Mouse (Mus musculus): ENCODE measurements around the gene Ugt1a7c.

The Ugt1a7c gene

DNA sequence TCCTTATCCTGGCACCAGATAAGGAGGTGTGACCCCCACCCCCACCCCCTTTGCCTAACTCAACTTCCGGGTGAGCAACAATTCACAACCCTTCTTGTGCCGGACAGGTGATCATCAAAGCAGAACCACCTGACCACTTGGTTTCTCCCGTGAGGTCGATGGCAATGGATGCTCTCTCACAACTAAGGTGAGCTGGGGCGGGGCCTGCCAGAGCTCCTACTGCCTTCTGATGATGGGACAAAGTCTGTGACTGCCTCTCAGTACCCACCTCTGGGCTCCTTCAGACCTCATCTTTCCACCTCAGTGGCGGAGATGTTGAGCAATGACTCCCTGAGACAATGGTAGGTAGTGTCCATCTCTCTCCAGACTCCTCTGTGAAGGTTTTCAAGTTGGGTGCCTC is 151.0 kb downstream of the Ugt1a7c start:
- DNase-seq = no peak

DNA sequence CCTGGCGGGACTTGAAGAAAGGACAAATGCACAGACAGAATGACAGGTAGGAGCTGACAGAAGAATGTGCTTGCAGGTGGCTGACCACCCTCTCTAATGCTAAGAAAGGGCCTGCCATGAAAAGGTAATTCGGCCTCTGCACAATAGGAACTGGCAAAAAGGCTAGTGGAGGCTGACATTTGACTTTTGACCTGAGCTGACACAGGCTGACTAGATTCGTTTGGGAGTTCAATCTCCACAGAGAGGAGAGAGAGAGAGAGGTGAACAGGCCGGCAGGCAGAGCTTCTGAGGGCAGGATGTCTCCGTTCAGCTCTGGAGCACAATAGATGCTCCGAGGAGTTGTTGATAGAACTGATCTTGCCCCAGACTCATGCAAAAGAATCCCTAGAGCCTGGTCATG is 151.5 kb downstream of the Ugt1a7c start:
- no peak for DNase-seq

DNA sequence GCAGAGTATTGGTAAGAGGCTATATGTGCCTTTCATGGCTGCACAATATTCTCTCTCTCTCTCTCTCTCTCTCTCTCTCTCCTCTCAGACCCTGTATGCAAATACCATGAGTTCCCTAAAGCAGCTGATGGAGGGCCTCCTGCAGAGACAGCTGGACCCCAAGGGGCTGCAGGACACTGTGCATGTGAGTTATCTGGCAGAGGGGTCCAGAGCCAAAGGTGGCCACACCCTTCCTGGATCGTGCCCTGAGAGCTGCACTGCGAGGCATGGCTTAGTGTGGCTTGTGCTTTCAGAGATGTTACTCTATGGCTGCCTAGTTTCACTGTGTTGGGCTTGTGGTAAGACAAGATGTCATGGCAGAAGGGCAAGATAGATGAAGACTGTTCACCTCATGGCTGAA is 152.8 kb downstream of the Ugt1a7c start:
- DNase-seq = no peak

DNA sequence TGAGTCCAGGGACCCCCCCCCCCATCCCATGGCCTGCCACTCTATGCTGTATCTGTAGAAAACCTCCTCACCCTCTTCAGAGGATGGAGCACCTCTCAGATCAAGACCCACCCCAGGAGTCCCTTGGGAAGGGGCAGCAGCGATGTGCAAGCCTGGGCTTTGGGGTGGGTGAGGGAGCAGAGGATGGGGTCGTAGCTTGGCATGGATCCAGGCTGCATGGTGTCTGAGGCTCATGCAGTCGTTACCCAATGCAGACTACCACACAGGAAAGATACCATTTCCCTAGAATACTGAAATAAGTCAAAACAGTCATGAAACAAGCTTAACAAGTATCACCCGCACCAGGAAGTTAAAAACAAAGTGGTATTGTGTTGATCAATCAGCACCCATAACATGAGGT is 153.8 kb downstream of the Ugt1a7c start:
- no peak for DNase-seq

DNA sequence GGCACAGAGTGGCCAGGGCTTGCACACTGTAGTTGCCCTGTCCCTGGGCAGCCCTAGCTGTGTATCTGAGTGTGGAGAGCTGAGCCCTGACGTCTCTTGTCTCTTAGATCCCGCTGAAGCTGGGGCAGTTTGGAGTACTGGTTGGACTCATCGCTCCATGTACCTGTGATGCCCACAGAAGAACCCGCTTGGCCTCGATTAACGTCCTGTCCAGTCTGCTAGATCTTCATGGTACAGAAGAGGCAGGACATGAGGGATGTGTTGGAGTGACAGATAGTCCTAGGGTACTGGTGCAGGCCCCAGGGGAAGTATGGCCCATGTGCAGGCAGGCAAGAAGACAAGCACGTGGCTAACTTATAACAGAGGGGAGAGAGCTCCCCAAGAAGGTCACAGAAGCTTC is 154.7 kb downstream of the Ugt1a7c start:
- no peak for DNase-seq

DNA sequence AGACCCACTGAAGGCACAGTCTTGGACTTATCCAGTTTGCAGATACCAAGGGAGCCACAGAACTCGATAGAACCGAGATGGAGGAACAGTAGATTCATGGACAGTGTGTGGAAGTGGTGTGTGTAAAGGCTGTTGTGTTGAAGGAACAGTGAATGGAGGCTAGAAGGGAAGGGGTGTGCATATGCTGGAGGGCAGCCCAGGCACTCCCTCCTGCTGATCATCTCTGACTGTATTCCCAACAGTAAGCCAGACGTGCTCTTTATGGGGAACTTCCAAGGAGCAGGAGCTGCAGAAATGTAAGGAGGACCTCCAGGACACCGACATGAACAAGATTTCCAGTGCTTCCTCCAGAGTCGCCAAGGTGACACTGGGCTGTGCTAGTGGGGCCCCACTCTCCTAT is 155.2 kb downstream of the Ugt1a7c start:
- no peak for DNase-seq

DNA sequence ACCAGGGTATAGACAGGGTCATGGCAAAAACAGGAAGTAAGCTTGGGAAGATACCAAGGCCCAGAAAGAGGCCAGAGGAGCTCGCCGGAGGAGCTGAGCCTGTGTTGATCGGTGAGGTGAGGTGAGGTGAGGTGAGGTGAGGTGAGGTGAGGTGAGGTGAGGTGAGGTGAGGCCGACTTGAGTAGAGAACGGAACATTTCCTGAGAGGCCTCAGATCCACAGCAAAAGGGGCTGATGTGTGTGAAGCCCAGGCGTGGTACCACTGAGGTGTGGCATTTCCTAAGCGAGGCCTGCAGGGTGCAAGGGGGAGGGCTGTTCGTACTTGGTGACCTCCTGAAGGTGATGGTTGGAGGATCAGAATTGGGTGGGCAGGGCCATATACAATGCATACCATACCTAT is 158.2 kb downstream of the Ugt1a7c start:
- no peak for DNase-seq

DNA sequence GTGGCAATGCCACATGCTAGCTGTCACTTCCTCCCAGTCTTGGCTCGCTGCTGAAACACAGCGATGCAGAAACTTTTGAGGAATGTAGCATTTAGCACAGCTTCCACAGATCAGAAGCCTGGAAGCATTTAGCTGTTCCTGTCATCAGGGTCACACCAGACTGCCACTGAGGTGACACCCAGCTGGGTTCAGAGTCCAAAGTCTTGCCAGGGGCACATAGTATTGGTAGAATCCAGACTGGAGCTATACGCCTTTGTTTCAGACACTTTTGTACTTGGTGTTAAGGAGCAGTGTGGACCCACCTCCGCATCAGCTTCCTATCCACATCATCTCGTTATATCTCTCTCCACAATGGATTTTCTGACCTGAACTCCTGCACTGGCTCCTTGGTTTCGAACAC is 158.7 kb downstream of the Ugt1a7c start:
- no peak for DNase-seq

DNA sequence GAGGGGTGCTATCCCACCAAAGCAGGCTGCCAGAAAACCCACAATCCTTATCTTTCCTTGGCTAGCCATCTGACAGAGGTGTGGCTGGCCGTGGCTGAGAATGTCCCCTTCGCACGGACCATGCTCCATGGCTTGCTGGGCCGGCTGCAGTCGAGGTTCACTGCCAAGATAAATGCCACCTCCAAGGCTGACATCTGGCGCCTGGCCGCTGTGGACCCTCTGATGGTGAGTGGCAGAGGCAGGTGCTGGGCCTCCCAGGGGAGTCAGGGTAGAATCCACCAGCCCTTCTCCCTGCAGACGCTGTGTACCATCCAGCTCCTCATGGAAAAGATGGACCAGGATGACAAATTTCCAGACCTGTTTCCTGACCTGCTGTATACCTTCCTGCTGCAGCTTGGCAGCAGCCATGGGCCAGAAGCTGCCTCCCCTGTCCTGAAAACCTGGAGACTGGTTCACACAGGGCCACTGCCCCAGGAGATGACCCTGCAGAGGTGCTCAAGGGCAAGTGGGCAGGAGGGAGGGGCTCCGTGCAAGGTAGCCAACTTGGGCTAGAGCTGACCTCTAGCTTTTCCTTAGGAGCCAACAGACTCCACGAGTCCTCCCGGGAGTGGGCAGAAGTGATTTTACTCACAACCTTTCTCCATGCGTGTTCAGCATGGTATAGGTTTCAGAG is 160.1 kb downstream of the Ugt1a7c start:
- DNase-seq = no peak

DNA sequence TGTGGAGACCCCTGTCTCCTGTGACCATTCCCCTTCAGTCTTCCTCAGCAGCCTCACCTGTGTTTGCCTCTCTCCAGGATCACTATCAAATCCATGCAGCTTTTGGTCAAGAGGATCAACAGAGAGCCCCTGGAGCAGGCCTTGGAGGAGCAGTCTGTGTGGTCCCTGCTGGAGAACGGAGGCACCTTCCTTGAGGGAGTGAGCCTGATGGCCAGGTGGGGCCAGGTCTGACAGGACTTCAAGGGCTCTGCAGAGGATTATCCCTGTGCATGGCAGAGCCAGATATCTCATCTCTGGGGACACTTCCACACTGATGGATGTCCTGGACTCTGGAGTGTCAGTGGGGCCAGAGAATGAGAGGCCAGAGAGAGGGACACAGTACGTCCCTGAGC is 160.6 kb downstream of the Ugt1a7c start:
- no peak for DNase-seq

DNA sequence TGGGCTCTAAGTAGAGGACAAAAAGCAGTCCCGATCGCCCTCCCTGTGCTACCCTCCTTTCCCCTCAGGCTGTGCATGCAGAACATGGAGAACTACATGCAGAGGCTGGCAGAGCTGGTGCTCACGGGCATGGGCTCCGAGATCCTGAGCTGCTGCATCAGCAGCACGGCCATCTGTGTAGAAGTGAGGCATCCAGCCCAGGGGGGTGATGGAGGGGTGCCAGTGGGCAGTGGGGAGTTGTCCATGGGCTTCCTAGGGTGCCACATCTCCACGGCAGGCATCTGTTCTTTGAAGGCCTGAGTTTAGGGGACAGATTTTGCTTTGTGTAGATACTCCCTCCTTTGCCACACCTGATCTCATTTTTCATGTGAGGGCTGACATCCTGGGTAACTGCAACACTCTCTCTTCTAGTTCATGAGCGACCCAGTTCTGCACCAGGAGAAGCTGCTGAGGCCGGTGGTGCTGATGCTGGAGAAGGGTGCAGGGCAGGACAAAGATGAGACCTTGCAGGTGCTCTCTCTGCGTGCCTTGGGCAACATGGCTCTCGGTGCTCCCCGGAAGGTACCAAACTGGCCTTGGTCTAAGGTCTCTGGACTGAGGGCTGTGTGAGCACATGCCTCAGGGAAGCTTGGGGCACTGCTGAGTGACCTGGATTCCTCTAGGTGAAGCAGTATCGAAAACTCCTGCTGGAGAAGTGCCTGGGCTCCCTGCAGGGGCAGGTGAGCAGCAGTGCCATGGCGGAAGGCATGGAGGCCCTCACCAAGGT is 161.3 kb downstream of the Ugt1a7c start:
- no peak for DNase-seq

DNA sequence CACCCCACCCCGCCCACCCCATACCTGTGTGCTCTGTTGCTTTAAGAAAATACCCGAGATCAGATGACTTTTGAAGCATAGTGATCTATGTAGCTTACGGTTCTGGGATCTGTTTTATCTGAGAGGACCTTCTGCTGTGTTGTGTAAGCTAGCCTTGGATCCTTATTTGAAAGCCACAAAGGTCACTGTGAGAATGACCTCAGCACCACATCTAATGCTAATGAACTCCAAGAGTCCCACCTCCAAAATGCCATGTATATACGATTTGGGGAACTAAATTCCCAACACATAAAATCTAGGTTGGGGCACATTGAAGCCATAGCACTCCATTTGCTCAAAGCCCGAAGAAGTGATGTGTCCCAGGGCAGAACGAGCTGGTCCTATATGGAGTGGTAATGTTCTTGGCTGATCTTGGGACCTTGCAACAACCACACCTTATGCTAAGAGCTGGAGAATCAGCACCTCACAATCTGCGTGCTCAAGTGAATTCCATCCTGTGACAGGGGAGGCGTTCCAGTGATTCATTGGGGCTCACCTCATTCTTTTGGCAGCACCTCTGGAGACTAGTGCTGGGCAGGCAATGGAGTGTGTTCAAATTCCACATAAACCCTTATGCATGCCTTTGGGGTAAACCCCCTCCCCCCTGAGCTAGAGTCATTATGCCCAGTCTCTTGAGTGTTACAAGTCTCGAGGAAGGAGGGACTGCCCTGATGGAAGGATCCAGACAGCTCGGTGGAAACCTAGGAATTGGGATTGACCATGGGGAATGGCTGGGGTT is 162.2 kb downstream of the Ugt1a7c start:
- DNase-seq = no peak

DNA sequence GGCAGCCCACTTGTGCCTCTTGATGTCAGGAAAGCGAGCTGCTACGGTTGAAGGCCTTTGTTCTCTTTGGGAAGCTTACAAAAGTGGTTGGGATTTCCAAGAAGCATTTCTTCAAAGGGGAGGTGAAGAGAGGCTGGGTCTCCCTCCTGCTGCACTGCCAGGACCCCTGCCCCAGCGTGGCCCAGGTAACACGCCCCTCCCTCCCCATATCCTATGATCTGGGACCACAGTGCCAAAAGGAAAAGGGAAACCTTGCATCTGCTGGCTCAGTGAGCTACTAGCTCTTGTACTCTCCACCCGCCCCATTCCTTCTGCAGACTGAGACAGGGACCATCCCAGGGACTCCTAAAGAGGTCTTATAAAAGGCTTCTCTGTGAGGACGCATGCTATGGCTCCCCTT is 162.8 kb downstream of the Ugt1a7c start:
- no peak for DNase-seq

DNA sequence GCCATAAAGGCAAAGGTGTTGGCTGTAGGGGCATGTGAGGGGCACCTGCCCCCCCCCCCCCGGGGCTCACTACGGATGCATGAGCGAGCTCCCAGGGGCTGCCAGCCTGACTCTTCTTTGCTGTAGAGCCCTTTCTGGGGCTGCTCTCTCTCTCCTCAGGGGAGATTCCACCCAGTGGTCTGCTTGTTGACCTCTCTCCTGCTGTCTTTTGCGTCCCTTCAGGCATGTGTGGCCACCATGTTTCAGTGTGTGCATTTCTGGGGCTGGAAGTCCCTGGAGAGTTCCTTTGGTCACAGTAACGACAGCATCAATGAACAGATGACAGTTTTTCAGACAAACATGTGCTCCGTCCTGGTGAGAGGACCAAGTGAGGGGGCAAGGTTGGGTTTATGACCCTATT is 163.5 kb downstream of the Ugt1a7c start:
- no peak for DNase-seq

DNA sequence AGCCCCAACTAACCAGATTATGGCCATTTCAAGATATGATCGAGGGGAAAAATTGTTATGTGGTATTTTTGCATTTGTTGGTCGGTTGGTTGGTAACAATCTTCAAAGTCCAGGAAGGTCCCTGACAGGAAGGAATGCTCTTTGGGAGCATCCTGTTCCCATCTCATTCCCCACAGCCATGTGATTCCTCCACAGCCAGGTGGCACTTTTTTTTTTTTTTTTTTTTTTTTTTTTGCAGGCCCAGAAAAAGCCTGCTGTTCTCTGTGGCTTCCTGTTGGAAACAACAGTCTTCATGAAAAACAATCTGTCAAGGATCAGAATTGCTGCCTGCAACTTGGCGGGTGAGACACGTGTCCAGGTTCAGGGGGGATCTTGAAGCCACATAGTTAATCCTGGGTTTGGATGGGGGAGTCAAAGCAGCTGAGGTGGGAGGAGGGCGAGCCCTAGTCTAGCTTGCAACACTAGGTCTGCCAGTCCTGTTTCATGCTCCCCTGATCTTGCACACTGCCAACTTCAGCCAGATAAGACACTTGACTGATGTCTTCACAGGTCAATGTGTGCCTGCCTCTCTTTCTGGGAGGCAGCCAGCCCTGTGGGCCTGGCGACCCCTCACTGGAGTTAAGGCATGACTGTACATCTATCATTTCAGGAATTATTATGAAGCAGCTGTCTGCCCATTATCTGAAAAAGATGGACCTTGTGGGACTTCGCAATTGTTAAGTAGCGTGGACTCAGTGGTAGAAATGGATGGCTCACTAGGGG is 164.2 kb downstream of the Ugt1a7c start:
- DNase-seq = no peak

DNA sequence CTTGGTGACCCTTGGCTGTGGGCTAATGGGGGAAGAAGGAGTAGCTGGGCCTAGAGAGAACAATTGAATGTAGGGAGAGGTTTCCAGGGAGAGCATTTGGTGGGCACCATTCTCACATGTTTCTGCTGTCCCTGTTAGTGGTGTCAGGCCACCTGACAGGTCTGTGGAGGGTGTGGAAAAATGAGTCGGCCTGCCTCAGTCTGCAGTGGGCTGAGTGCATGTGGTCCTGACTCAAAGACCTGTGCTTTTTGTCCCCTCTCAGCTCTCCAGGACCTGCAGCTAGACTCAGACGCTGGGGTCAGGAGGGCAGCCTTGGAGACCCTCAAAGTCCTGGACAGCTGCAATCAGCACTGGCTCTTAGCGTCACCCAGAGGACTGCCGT is 164.8 kb downstream of the Ugt1a7c start:
- DNase-seq = no peak

DNA sequence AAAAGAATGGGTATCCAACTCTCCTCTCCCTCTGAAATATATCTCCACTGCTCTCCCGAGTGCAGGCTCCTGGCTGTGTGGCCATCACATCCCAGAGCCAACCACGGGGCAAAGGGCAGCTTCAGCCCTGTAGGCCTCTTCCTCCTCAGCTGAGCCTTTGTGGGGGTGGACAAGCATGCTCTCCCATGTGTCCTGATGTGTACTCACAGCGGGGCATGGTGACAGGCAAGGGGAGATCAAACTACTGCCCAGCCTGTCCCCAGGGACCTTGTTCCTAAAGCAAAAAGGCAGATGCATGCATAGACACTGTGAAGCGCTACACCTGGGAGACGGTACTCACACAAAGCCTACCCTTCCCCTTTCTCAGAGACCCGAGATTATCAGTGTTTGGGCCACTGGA is 165.3 kb downstream of the Ugt1a7c start:
- DNase-seq = peak; percentile 60

DNA sequence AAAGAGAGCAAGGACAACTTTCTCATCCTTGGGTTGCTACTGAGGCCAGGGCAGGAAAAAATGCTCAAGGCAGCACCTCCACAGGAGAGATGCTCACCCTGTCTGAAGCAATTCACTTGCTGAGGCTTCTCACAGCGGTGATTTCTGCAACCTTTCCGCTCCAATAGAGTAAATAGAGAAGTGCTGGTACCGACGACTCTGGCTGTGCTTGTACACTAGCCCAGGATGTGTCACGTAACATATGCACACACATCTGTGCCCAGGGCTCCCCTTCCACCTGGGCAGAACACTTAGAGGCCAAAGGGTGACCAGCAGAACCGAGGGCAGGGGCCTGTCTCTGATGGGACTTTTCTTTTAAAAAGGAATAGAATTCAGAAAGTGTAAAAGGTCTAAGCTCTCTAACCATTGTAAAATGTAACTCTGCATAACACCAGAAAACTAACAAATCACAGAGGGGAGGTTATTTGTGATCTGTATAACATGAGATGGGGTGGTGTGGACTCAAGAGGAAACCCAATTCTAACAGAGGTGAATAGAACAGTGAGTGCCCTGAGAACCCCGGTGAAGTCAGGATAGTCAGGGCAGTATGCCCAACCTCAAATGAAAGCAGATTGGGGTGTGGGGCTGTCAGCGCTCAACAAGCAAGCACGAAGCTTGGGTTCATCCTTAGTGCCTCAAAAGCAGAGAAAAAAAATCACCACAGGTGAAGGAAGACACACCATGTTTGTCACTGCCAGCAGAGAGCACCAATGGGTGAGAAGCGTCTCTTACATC is 165.9 kb downstream of the Ugt1a7c start:
- no peak for DNase-seq

DNA sequence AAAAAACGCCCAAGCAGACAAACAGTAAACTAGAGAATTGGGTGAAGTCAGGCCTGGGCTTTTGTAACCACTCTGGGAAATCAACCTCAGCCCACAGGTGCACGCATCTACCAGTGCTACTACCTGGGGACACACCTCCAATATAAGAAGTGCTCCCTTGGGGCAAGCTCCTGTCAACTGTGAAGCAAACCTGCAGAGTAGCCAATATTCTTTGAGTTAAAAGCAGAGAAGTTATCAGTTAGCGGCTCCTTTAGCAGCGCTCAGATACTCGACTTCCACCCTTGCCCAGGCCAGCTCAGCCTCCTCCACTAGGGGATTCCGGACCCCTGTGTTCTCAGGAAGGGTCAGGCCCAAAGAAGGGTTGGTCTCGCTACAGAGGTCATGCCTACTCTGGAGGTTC is 166.8 kb downstream of the Ugt1a7c start:
- DNase-seq = no peak

DNA sequence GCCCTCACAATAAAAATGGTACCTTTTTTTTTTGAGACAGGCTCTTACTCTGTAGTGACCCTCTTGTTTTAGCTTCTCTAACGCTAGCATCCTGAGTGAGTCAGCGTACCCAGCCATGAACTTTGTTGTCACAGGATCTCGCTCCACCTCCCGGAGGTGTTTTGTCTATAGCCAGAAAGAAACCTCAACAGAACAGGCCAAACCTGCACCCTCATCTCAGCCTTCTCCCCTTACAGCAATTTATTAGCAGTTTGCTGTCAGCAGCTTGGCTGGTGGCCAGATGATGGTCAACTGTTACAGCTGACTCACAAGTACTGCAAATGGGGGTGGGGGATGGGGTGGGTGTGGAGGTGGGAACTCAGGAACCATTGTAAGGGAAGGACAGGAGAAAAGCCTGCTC is 167.4 kb downstream of the Ugt1a7c start:
- no peak for DNase-seq

DNA sequence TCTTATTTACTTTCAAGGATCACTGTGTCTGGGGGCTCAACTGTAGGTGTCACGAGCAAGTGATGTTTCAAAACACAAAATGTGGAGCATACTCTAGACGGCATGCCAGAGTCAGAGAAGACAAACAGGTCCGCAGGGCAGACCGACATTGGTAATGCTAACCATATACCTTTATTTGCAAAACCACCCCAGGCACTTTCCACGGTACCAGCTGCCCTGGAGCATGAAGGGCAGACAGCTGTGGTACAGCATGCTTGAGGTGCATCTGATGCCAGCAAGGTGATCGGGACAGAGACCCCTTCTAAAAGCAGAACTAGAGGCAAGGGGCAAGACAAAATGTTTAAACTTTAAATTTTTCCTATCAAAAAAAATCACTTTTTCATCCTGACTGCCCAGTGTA is 168.1 kb downstream of the Ugt1a7c start:
- DNase-seq = no peak

DNA sequence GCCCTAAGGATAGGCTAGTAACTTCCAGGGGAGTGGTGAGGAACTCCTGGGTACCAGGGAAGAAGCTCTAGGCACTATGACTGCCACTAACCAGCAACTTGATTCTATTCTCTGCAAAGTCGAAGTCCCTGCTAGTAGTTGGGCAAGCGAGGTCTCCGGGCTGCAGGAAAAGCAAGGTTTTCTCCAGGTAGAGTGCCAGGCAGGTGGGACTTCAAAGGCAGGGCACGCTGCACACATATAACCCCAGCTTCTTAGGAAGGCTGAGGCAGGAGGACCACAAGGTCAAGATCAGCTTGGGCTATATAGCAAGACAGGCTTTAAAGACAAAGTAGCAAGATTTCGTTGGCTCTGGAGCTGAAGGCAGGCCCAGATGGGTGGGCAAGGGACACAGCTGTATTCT is 168.9 kb downstream of the Ugt1a7c start:
- DNase-seq = no peak
